Mouse (Mus musculus) CD4-positive, CD25-positive, alpha-beta regulatory T cell, adult 2 months (primary cell): ENCODE data around the gene Rnf43.

ENCODE experiments used
- DNase-seq: peaks from one replicate; pipeline ENCODE4 v3.0.0-alpha.2; 2012; ENCODE audit warnings: low read depth, low spot score

Gene Rnf43

DNA sequence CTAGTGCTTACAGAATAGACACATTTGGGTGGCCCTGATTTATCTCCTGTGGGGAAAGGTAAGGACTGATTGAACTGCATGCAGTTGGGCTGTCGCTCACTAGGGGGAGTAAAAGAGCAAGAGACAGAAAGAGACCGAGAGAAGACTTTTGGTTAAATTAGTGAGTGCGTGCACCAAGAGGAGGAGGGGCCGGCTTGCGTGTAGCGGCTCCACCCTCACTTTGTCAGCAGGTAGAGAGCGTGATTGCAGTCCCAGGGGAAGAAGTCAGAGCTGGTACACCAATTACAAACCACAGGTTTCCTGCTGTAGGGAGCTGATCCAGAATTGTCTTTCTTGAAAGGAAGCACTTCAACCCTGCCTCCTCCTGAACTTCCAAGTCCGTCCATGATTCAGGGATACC, at the start of gene Rnf43:
Gene Rnf43 (plus strand): TSS at position 316 of the 400 bp plus-strand sequence.
- DNase-seq: peak; percentile 94

DNA sequence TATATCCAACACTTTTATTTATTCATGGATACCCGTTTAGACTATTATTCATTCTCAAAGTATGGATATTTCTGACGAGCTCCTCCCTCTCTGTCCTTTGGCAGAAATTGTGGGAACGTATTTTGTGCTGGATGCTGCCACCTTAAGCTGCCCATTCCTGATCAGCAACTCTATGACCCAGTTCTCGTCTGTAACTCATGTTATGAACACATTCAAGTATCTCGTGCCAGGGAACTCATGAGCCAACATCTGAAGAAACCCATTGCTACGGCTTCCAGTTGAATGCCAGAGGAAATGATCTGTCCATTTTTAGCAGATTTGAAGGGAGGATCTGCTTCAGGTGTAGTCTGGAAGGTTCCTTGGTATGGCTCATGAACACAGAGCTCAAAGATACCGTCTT, 48.5 kb upstream of the Rnf43 start:
- DNase-seq: no peak

DNA sequence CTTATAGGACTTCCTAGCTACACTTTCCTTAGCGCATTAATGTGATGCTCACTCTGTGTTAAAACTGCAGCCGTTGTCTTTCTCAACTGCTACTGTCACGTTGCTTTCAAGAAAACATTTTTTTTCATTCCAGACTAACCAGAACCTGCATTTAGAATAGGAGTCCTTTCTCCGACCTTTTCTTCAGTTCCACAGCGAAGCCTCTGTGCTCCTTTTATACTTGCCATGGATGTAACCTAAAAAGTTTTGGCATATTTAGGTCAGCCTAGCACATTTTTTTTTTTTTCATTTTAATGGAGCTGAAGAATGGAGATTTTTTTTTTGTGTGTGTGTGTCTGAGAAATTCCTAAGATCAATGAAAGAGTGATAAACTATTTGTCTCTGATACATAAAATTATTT, 47.0 kb upstream of the Rnf43 start:
- no peak for DNase-seq

- DNase-seq: no peak
Observed at GRCm38 (mm10) chr11:87615952-87616351, 46.6 kb upstream of the Rnf43 start.

GRCm38 (mm10) chr11:87616790-87617474, 45.6 kb upstream of the Rnf43 start, which contains the start of gene Hsf5:
Hsf5 (plus strand) TSS chr11:87617164.
- DNase-seq: no peak

DNA sequence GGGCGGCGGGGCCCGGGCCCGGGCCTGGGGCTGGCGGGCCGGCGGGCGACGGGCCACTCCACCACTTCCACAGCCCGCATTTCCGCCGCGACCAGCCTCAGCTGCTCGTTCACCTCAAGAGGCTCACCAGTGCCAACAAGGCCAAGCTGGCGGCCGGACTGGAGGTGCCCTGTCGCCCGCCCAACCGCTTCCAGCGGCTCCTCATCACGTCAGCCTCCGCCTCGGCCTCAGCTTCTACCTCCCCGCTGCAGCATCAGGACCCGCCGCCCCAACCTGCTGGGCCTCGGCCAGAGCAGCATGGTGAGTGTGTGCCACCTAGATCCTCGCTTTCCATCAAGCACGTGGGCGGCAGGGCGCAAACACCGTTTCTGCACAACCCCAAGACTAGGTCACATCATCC, 44.9 kb upstream of the Rnf43 start:
- DNase-seq: no peak

DNA sequence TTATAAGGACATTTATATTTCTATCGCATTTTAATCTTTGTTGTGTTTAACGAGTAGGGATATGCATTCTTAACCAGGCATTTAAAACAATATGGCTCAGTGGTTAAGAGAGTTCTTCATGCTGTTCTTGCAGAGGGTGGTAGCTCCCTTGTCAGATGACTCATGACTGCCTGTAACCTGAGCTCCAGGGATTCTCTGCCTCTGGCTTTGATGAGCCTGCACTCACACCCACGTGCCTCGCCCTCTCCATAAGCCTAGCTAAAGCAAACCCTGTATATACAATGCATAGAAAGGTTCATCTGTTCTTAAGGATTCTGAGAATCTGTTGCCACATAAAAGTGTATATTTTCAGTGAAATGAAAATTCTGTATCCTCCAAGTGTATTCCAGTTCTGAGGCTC, 39.4 kb upstream of the Rnf43 start:
- DNase-seq: no peak

DNA sequence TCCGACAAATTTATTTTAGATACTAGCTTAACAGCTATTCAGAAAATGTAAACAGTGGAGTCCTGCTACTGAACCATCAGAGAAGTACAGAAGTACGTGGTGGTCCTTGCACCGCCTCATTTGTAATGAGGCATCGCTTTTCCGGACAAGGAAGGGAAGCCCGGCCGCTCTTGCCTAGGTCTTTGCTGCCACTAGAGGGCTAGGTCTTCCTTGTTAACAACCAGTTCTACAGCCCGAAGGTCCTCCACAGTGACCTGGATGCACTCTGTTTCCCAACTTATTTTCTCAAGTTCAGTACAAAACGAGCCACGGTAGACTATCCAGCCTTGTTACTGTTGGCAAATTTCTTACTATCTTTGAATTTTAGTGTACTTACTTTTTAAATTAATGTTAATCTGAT, 32.7 kb upstream of the Rnf43 start:
- DNase-seq: peak; percentile 75

DNA sequence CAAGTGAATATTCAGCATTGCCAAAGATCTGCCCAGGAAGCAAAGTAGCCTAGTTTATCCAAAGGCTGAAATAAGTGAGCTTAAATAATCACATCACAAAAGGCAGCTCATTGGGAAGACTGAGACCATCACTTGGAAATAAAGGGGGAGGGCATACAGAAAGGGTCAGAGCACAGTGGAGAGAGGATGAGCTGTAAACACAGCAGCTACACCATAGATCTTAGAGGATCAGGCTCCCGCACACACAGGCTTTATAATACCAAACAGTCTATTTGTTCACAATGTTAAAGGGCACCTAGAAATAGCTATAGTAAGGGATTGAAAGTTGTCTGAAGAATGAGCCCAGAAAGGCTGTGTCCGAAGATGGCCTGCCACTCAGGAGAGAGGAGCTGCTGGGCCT, 23.7 kb upstream of the Rnf43 start:
- no peak for DNase-seq

DNA sequence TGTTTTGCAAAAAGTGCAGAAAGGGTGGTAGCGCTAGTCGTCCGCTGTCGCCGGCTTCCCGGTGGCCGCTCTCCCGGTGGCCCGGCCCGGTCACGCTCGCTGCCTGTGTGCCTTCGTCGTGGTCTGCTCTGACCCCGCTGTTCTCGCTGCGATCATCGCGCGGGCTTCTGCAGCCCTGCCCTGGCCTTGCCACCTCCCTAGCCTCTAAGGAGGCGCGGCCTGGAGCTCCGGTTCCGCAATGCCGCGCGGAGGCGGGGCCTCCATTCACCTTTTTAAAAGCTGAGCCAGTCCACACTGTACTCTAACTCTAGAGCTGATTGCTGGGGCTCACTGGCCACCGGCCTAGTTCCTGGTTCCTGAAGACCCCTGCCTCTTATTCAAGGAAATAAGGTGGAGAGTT, 23.3 kb upstream of the Rnf43 start:
- peak; percentile 59 for DNase-seq

DNA sequence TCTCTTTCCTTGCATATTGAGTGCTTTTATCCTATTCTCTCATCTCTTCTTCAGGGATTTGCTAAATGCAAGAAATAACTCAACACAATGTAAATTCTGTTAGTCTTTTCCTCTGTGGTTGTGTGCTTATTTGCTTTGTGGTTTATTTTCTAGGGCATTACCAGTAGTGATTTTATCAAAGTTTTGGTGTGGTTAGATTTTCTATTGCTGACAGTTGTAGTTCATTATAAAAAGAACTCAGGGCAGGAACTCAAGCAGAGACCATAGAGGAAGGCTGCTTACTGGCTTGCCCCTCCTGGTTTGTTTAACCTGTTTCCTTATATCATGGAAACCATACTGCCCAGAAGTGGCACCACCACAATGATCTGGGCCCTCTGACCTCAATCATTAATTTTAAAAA, 19.7 kb upstream of the Rnf43 start:
- DNase-seq: no peak

DNA sequence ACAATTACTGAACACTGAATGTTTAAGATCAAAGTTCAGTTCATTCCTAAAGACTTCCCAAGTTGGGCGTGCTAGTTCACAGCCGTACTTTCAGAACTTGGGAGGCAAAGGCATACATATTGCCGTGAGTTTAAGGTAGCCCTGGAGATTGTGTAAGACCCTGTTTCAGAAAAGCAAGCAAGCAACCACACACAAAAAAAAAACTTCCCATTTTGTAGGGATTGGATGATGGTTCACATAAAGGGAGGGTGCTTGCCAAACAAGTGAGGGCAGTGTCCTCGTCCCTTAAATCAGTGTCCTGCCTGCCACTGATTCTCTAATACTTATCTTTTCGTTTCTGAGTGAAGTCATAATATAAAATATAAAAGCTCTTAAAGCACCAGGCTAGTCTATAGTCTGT, 7.8 kb upstream of the Rnf43 start:
- no peak for DNase-seq

GRCm38 (mm10) chr11:87659216-87659615, 3.3 kb upstream of the Rnf43 start:
- no peak for DNase-seq

DNA sequence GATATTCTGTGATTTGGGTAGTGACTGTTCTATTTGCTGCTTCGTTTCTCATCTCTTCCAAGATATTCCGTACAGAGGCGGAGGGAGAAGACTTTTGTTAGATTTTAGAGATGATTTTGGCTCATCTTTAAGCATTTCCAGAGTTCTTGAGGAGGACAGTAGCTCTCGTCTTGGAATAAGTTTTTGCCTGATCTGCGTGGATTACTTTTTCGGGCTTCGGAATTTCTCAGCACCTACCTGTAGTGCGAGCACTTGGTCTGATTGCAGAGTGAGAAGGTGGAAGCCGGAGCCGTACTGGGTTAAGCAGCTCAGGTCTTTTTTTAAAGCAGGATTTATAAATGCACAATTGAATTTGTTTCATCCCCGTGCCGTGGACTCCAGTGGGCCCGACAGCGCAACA, 300 bp downstream of the Rnf43 start:
- DNase-seq: peak; percentile 36

DNA sequence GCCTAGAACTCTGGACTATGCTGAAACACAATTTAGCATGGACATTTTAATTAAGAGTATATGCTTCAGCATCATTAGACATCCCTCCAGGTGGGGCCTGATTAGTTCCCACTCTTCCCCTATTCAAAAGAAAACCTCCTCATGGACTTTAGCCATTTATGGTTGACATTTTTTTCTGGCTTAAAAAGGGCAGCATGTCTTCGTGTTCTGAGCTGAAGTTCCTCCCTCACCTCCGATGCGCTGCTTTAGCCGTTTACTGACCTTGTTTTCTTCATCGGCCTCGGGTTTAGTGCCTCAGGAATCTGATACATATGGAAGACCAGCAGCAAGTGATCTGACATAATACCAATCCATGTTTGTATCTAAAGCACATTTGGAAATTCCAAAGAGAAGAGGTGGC, 1.4 kb downstream of the Rnf43 start:
- no peak for DNase-seq

GRCm38 (mm10) chr11:87664521-87664920, 2.0 kb downstream of the Rnf43 start:
- no peak for DNase-seq

GRCm38 (mm10) chr11:87665224-87665623, 2.7 kb downstream of the Rnf43 start:
- no peak for DNase-seq

GRCm38 (mm10) chr11:87665658-87666057, 3.1 kb downstream of the Rnf43 start:
- DNase-seq: no peak

DNA sequence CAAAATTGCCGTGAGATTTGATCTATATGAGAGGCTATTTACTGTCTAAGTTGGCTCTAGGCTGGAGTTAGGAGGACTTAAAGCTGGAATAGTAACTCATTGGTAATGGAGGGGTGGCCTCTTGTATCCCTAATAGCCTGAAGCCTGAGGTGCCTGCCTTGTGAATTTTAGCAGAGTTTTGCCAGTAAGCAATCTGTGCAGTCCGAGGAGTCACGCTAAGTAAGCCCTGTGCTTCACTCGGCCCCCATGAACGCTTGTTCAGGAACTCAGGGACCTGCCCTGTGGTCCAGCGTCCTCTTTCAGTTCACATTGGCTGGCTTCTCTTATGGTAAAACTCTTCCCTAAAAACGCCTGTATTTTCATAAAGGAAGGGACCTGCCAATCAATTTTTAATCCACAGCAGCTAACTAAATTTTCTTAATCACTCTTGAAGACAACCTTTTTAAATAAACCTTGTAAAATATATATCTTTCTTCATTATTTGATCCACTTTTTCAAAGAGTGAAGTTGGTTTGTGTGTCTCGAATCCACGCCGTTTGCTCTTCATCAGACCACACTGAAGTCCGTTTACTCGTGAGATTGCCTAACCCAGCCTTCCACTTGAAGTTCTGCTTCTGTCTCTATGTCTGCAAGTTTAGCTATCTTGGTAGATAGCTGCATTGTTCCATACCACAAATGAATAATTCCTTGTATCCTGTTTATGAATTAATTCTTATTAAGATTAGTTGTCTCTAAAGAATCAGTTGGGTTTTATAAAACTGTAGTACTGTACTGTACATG, 3.9 kb downstream of the Rnf43 start:
- no peak for DNase-seq

DNA sequence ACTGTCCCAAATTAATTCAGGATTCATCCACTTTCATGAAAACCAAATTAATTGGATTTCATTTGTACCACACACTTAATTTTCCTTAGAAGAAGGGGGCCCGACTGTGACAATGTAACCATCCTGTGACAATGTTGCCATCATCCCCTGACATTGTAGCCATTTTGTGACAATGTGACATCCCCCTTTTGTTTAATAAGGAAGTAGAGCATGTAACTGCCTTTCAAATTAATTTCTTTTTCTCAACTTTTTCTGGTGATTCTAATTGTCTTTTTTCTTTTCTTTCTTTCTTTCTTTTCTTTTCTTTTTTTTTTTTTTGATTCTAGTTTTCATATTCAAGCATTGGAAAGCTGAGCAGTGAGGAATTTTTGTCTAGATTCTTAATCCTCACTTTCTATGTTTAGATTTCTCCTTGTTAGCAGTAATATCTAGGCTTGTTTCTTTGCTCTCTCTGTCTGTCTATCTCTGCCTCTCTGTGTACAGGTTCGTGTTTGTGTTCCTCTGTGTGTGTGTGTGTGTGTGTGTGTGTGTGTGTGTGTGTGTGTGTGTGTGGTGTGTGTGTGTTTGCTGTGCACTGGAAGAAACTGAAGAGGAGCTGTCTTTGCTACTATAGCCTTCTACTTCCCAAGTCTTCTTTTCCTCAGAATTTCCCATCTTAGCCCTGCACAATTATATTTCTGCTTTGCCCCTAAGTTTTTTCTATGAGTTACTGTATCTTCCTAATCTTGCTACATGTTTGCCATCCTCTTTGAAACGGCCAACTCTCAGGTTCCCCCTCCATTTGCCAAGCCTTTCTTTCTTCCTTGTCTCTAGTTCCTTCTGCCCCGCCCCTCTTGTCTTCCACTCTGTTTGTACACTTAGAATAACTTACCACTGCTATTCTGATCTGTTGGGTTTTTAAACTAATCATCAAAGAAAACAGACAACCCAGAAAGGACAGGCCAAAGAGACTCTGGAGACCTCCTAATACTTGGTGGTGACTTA, 4.9 kb downstream of the Rnf43 start:
- DNase-seq: no peak

DNA sequence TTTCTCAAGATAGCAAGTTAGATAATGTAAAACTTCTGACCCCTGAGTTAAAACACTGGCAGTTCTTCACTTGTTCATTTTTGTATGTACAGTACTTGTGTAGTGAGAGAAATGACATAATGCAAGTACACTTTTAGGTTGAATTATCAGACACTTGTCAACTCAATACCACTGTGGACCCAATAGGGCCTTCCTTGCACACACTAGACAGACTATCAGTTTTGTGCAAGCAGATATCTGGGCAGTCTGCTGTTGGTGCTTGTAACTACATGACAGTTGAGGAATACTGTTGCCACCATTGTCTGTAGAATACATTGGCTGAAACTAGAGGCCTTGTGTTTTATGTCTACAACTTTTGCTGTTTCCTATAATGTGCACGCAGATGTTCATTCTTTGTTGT, 10.8 kb downstream of the Rnf43 start:
- no peak for DNase-seq

DNA sequence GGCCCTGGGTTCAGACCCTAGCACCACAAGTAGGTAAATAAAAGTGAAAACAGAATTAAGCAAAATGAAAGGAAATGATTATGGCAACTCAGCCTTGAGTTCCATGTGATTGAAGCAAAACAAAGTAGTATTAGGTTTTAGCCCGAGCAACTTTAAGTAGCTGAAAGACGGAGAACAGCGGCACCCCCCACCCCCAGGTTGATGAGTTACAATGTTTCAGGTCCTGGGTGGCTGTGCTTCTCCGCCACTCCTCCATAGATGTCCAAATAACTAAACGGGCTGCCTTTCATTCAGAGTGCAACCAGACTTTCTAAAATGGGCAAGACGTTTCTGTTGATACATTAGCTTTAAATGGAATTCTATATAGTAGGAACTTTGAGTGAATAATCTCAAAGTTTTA, 13.1 kb downstream of the Rnf43 start:
- DNase-seq: no peak
